Mouse (Mus musculus): Measurements from ENCODE around the gene Clec16a. TPM values are rescaled to one million over a fixed set of nuclear protein-coding genes. Genes with fewer than 3 reads are reported as not detected.

The Clec16a gene
- polyA plus RNA-seq, 1 experiment from 2014 or later, result 71.6 TPM

DNA sequence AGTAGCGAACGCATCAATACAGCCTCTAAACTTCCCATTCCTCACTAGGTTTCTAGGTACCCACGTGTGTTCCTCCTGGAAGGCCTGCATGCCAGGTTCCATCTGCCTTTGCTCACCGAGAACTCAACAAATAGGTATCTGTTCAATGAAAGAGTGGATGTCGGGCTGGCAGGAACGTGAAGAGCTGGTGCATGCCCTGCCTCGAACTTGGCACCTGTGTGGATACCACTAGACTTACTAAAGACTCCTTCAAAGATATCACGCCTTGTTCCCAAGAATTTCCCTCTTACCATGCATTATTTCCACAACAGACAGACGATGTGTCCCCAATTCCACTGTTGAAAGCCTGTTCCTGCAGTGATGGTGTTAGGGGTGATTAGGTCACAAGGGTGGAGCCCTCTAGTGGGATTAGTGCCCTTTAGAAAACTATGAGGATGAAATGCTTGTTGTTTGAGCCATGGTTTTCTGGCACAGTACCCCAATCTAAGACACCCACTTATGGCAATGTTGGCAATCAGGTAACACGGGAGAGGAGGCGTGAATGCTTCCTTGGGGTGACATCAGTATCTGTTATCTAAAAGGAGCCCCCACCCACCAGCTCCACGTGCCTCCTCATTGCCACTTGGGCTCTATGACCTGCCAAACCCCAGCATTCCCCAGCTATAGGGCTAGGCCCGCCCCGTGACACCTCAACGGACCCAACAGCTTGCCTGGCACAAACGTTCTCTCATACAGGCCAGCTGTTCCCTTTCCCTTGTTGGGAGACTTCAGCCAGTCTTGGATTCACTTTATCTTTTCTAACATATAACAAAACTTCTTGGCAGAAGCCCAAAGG is 4.2 kb upstream of the Clec16a start:
- no peaks in the 10 kb centered on the region for H3K36me3 ChIP-seq
- peak overlapping the region; percentile 92 for H3K9ac ChIP-seq
- no peak overlapping the region for H3K27ac ChIP-seq
- peak overlapping the region; percentile 91 for H3K4me2 ChIP-seq
- 75% methylated on average over 16 of the region's 16 CpGs for WGBS
- no peaks in the 10 kb centered on the region for H3K27me3 ChIP-seq
- no peaks in the 10 kb centered on the region for H3K9me3 ChIP-seq
- peak overlapping the region; percentile 91 for H3K4me3 ChIP-seq
- H3K4me1 ChIP-seq (replicated peaks), result peaks cover 57% of the 10 kb centered on the region
- ATAC-seq (ENCODE audit: low FRiP score), result no peak

DNA sequence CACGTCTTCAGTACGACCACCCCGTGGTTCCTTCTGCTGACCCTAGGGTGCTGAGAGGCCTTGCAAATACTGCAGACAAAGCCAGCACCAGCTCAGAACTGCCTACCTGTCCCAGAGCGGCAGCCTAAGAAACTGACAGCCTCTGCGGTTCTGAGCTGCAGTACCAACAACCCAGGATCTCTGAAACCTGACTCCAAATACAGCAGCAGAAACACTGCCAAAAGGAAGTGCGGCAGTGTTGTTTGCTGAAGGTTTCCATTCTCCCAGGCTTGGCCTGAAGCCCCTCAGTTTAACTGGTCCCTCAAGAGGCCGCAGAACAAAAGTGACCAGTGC is 3.6 kb upstream of the Clec16a start:
- Histone ChIP-seq H3K9me3 (no peaks in the 10 kb centered on the region), H3K4me3 (peak overlapping the region; percentile 91), H3K4me1 (replicated peaks) (peaks cover 63% of the 10 kb centered on the region), H3K9ac (peak overlapping the region; percentile 92), H3K36me3 (no peaks in the 10 kb centered on the region), H3K27me3 (no peaks in the 10 kb centered on the region), H3K27ac (no peak overlapping the region), H3K4me2 (peak overlapping the region; percentile 91)
- 39% methylated on average over 7 of the region's 7 CpGs for WGBS
- ATAC-seq (ENCODE audit: low FRiP score), result no peak

DNA sequence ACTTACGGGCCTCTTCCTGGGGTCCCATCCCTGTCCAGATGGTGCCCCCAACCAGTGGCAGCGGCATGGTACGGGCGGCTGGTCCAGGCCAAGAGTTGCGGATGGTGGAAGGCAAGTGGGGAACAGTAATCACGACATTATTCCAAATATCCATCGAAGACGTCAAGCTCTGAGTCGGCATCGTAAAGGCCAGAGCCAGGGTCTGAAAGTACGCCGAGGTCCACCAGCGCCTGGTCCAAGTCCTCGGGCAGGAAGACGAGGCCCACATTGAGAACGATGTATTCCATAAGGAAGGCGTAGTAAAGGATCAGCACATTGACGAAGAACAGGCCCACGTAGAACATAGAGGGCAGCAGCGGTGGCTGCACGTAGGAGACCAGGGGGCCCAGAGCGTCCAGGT is 2.9 kb upstream of the Clec16a start:
- Histone ChIP-seq H3K36me3 (no peaks in the 10 kb centered on the region), H3K27me3 (no peaks in the 10 kb centered on the region), H3K9ac (peak overlapping the region; percentile 92), H3K27ac (peak overlapping the region; percentile 84), H3K9me3 (no peaks in the 10 kb centered on the region), H3K4me2 (peak overlapping the region; percentile 91), H3K4me1 (replicated peaks) (peaks cover 66% of the 10 kb centered on the region), H3K4me3 (peak overlapping the region; percentile 91)
- WGBS, result 3% methylated on average over 22 of the region's 22 CpGs
- peak; percentile 32 for ATAC-seq (ENCODE audit: low FRiP score)

DNA sequence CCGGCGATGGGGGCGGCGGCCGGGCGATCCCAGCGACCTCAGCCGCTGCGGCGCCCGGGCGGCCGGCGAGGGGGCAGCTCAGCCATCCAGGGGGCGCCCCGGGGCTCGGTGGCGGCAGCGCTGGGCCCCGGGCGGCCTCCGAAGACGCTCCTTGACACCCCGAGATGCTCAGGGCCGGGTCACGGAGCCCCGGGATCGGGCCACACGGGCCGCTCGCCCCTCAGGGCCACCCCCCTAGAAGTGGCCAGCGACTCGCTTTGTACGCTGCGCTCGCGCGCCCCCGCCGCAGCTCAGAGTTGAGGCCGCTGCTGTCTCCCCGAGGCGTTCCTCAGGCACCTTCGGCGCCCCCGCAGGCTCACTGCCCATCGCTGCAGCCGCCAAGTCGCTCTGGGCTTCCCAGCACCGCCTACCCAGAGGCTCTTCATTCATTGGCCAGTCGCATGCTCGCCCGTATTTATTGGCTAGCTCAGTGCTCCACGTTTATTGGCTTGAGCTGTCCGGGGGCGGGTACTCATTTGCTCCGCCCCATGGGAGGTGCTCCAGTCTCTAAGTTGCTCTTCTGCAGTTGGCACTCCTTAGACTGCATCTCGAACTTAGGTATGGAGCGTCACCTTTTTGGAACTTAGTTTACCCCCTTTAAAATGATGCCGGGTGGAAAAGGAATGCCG is 2.3 kb upstream of the Clec16a start, which contains the start of gene Dexi:
Gene Dexi, minus strand, starts transcription at position 357 of the 668 bp plus-strand sequence.
- Histone ChIP-seq H3K4me2 (peak within 1 kb of the TSS; percentile 91), H3K4me3 (peak within 1 kb of the TSS; percentile 91), H3K9me3 (no peaks in the 10 kb centered on the region), H3K27ac (peak within 1 kb of the TSS; percentile 84), H3K27me3 (no peaks in the 10 kb centered on the region), H3K4me1 (replicated peaks) (peaks cover 67% of the 10 kb centered on the region), H3K36me3 (no peaks in the 10 kb centered on the region), H3K9ac (peak within 1 kb of the TSS; percentile 92)
- under 1% methylated on average over 37 of the region's 61 CpGs for WGBS
- ATAC-seq (ENCODE audit: low FRiP score), result peak; percentile 93

DNA sequence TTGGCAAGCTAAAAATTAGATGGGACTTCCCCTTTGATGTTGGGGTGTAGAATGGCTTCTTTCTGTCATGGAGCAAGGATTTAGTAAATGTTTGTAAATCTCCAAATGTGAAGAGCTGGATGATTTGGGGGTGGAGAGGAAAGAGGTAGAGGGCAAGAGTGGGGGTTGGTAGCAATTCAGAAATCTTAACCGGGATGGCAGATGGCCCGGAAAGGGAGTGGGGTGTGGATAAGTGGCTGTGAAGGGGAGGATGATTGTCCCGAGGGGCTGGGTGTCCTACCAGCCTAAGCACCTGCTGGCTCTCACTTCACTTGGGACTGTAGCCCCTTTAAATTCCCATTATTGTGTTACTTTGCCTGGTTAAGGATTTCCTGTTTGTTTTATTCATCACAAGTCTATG is 1.7 kb downstream of the Clec16a start:
- Histone ChIP-seq H3K9ac (peak overlapping the region; percentile 83; the same call in 1 of the 2 replicates), H3K36me3 (no peaks in the 10 kb centered on the region), H3K27me3 (no peaks in the 10 kb centered on the region), H3K27ac (no peak overlapping the region), H3K9me3 (no peaks in the 10 kb centered on the region), H3K4me1 (replicated peaks) (peaks cover 32% of the 10 kb centered on the region), H3K4me2 (peak overlapping the region; percentile 73), H3K4me3 (no peak overlapping the region; the same call in 1 of the 2 replicates)
- 71% methylated on average over 3 of the region's 3 CpGs for WGBS
- no peak for ATAC-seq (ENCODE audit: low FRiP score)

DNA sequence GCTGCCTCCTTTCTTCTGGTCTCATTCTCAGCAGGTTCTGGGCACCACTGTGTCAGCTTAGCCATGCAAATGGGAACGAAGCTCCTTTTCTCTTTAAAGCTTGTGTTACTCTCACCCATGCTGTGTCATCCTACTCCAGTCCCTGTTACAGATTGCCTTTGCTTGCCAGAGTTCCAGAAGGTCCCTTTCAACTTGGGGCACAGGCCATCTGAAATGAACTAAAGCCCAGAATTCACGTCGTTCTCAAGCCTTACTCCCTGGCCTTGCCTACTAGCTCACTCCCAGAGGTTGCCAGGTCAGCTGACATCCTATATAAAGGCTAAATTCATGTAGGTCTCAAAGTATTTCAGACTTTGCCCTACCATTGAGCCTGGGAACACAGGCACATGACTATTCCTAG is 3.8 kb downstream of the Clec16a start:
- Histone ChIP-seq H3K9ac (no peak overlapping the region), H3K27ac (no peak overlapping the region)
- no peak for ATAC-seq (ENCODE audit: low FRiP score)

DNA sequence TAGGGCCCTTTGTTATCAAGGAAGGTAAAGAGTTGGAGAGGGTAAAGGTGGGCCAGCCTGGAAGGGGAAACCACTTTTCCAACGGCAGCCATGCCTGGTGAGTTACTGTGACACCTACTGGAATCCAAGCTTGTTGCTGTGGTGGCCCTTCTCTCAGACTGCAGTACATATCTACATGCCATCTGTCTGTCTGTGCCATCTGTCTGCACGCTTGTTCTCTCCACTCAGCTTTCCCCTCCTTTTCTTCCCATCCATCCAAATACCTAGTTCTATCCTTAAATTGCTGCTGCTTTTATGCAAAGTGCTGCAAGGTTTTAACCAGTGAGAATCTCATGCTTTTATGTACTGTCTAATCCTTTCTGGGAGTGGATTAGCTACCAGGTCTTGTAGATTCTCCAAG is 4.5 kb downstream of the Clec16a start:
- no peak for ATAC-seq (ENCODE audit: low FRiP score)
- no peak overlapping the region for H3K9ac ChIP-seq

More for the DNA sequence above, 3.8 kb downstream of the Clec16a start:
- Histone ChIP-seq H3K4me3 (no peak overlapping the region), H3K9me3 (no peaks in the 10 kb centered on the region), H3K27me3 (no peaks in the 10 kb centered on the region), H3K4me1 (replicated peaks) (peaks cover 28% of the 10 kb centered on the region), H3K4me2 (no peak overlapping the region), H3K36me3 (no peaks in the 10 kb centered on the region)
- WGBS, result 66% methylated on average over 3 of the region's 3 CpGs

DNA sequence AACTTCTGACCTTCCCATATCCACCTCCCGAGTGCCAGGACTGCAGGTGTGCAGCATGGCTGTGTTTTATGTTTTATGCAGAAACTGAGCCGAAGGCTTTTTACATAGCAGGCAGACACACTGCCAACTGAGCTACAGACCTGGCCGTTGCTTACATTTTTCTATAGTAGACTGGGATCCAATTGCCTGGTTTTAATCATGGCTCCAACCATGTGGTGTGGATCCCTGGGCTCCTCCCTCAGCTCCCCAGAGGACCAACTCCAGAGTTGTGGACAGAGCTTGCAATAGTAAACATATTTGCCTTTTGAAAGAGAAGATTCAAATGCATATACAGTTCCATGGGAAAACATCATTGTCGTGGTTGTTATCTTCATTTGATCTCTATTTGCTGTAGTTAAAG is 6.5 kb downstream of the Clec16a start:
- Histone ChIP-seq H3K9me3 (no peaks in the 10 kb centered on the region), H3K4me3 (no peak overlapping the region), H3K4me2 (no peak overlapping the region), H3K27ac (no peak overlapping the region), H3K36me3 (peaks cover 4% of the 10 kb centered on the region; the same call in 1 of the 2 replicates), H3K4me1 (replicated peaks) (peaks cover 17% of the 10 kb centered on the region), H3K27me3 (no peaks in the 10 kb centered on the region), H3K9ac (no peak overlapping the region)
- no peak for ATAC-seq (ENCODE audit: low FRiP score)
- 90% methylated on average over 4 of the region's 4 CpGs for WGBS

More for the DNA sequence above, 4.5 kb downstream of the Clec16a start:
- Histone ChIP-seq H3K36me3 (no peaks in the 10 kb centered on the region), H3K4me3 (no peak overlapping the region), H3K9me3 (no peaks in the 10 kb centered on the region), H3K27me3 (no peaks in the 10 kb centered on the region), H3K4me1 (replicated peaks) (peaks cover 28% of the 10 kb centered on the region), H3K4me2 (no peak overlapping the region), H3K27ac (no peak overlapping the region)
- WGBS, result 91% methylated on average over 2 of the region's 2 CpGs

DNA sequence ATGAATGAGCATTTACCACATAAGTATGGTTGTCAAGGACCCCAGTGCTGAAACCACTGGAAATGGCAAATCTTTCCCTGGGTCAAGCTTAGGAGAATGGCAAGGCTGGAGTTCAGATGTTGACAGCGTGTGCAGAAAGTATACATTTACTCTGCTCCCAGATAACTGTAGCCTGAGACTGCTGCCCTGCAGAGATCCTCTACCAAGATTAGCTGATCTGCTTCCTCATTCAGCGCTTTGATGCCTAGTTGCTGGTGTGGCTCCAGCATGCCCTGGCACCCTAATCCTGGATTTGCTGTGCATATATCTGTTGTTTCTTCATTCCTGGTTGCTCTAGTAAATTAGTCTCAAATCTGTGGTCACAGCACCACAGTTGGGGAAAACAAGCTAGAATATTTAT is 8.7 kb downstream of the Clec16a start:
- 93% methylated on average over 2 of the region's 2 CpGs for WGBS
- no peak for ATAC-seq (ENCODE audit: low FRiP score)
- no peaks in the 10 kb centered on the region for H3K9me3 ChIP-seq
- H3K36me3 ChIP-seq, result peaks cover 4% of the 10 kb centered on the region; the same call in 1 of the 2 replicates
- H3K4me3 ChIP-seq, result no peak overlapping the region
- peaks cover 5% of the 10 kb centered on the region for H3K4me1 ChIP-seq (replicated peaks)
- no peaks in the 10 kb centered on the region for H3K27me3 ChIP-seq
- H3K9ac ChIP-seq, result no peak overlapping the region
- H3K4me2 ChIP-seq, result no peak overlapping the region
- no peak overlapping the region for H3K27ac ChIP-seq

DNA sequence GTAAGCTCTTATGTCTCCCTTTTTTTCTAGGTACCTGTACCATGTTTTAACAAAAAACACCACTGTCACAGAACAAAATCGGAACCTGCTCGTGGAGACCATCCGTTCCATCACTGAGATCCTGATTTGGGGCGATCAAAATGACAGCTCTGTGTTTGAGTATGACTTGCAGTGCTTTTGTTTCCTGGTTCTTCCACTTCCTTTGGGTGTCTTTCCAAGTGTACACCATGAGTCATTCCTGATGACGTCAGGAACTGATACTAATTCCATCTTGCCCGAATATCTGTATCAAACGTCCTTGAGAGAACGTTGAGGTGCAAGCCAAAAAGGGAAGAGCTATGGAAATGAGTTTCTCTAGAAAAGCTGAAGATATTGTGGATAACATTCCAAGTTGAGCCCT is 14.9 kb downstream of the Clec16a start:
- Histone ChIP-seq H3K27me3 (no peaks in the 10 kb centered on the region), H3K4me3 (no peak overlapping the region), H3K4me2 (no peak overlapping the region), H3K9ac (no peak overlapping the region), H3K9me3 (no peaks in the 10 kb centered on the region), H3K4me1 (replicated peaks) (no peaks in the 10 kb centered on the region), H3K36me3 (peaks cover 49% of the 10 kb centered on the region), H3K27ac (no peak overlapping the region)
- no peak for ATAC-seq (ENCODE audit: low FRiP score)
- WGBS, result 94% methylated on average over 8 of the region's 8 CpGs

DNA sequence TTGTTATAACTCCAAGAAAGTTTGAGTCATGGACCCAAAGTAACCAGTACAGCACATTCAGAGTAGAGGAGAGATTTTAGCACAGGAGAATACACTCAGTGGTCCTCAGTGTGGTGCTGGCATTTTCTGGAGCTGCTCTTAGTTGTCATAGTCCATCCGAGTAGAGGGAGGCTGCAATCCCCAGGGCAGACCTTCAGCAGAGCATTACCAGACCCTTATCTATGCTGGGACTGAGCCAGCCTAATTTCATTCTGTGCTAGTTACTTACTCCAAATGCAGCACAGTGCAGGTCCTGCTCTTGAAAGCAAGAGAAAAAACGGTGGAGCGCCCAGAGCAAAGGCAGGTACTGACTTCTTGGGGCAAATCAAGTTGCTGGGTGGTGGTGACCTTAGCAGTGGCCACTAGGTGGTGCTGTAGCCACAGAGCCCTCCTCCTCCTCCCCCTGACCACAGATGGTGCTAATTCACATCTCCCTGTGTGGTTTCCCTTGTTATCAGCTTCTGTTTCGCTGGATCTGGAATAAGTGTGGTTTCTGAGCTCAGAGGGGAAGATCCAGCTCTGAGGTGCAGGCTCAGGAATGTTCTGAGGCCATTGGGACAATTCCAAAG is 20.2 kb downstream of the Clec16a start:
- no peak overlapping the region for H3K4me3 ChIP-seq
- peaks cover 5% of the 10 kb centered on the region; the same call in 1 of the 2 replicates for H3K4me1 ChIP-seq (replicated peaks)
- no peaks in the 10 kb centered on the region for H3K27me3 ChIP-seq
- H3K4me2 ChIP-seq, result no peak overlapping the region
- H3K27ac ChIP-seq, result no peak overlapping the region
- peaks cover 73% of the 10 kb centered on the region for H3K36me3 ChIP-seq
- ATAC-seq (ENCODE audit: low FRiP score), result peak; percentile 57; the same call in 1 of the 2 replicates
- no peak overlapping the region for H3K9ac ChIP-seq
- H3K9me3 ChIP-seq, result no peaks in the 10 kb centered on the region
- 50% methylated on average over 4 of the region's 4 CpGs for WGBS

DNA sequence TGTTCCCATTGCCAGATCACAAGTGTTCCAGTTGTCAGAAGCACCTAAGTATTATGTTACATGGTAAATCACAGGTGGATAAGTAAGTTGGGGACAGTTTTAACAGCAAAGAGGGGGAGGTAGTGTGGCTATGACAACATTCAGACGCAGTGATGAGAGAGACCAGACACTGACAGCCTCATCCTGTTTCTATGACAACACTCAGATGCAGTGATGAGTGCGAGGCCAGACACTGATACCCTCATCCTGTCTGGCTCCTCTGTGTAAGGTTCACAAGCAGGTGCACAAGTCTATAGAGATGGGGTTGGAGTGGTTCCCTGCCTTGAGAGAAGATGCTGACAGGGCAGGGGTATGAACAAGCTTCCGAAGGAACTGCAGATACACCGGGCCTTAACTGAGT is 22.0 kb downstream of the Clec16a start:
- ATAC-seq (ENCODE audit: low FRiP score), result no peak
- no peaks in the 10 kb centered on the region for H3K9me3 ChIP-seq
- H3K27me3 ChIP-seq, result no peaks in the 10 kb centered on the region
- H3K36me3 ChIP-seq, result peaks cover 74% of the 10 kb centered on the region
- H3K4me1 ChIP-seq (replicated peaks), result peaks cover 5% of the 10 kb centered on the region; the same call in 1 of the 2 replicates
- H3K4me3 ChIP-seq, result no peak overlapping the region
- no peak overlapping the region for H3K9ac ChIP-seq
- no peak overlapping the region for H3K4me2 ChIP-seq
- 96% methylated on average over 4 of the region's 4 CpGs for WGBS
- H3K27ac ChIP-seq, result no peak overlapping the region

Measured in hindbrain, embryonic 13.5 days (tissue).